Mouse (Mus musculus): ENCODE results near the gene Gaa. TPM values are rescaled to one million over a fixed set of nuclear protein-coding genes. Genes with fewer than 3 reads are reported as not detected.

The Gaa gene
- polyA plus RNA-seq, 1 experiment from 2014 or later, result 15.7 TPM

- Histone ChIP-seq H3K9me3 (replicated peaks; ENCODE audit: control insufficient read depth, low read length) (no peaks in the 10 kb centered on the region), H3K4me2 (ENCODE audit: low read depth, low read length) (peak within 1 kb of the TSS; percentile 95), H3K4me1 (ENCODE audit: control insufficient read depth, insufficient read depth, low read length) (peaks cover 4% of the 10 kb centered on the region), H3K9ac (replicated peaks; ENCODE audit: low read length) (peak within 1 kb of the TSS; percentile 69), H3K4me3 (ENCODE audit: low read depth, low read length) (peak within 1 kb of the TSS; percentile 82), H3K36me3 (replicated peaks; ENCODE audit: control insufficient read depth, insufficient read depth, low read depth, low read length) (no peaks in the 10 kb centered on the region), H3K27me3 (ENCODE audit: control insufficient read depth, insufficient read depth, low read length) (no peaks in the 10 kb centered on the region), H3K27ac (replicated peaks; ENCODE audit: low read depth, low read length) (peak within 1 kb of the TSS; percentile 56; the same call in 1 of the 2 replicates)
- ATAC-seq (replicated peaks; ENCODE audit: insufficient number of reproducible peaks, low FRiP score, low TSS enrichment, low read depth) (peak; percentile 84), DNase-seq (ENCODE audit: low spot score) (peak; percentile 92)
- WGBS, result under 1% methylated on average over 54 of the region's 66 CpGs
Measured at GRCm38 (mm10) chr11:119228091-119228781, 39.5 kb upstream of the Gaa start, which contains the start of the genes Tbc1d16 and Ccdc40. TSS of gene Tbc1d16 (minus strand) at chr11:119228499. TSS of gene Ccdc40 (plus strand) at chr11:119228572.

- Histone ChIP-seq H3K4me3 (ENCODE audit: low read depth, low read length) (peak overlapping the region; percentile 82), H3K27ac (replicated peaks; ENCODE audit: low read depth, low read length) (peak overlapping the region; percentile 56; the same call in 1 of the 2 replicates), H3K9me3 (replicated peaks; ENCODE audit: control insufficient read depth, low read length) (no peaks in the 10 kb centered on the region), H3K27me3 (ENCODE audit: control insufficient read depth, insufficient read depth, low read length) (no peaks in the 10 kb centered on the region), H3K4me1 (ENCODE audit: control insufficient read depth, insufficient read depth, low read length) (peaks cover 4% of the 10 kb centered on the region), H3K36me3 (replicated peaks; ENCODE audit: control insufficient read depth, insufficient read depth, low read depth, low read length) (no peaks in the 10 kb centered on the region), H3K9ac (replicated peaks; ENCODE audit: low read length) (peak overlapping the region; percentile 69), H3K4me2 (ENCODE audit: low read depth, low read length) (peak overlapping the region; percentile 95)
- WGBS, result under 1% methylated on average over 34 of the region's 34 CpGs
- ATAC-seq (replicated peaks; ENCODE audit: insufficient number of reproducible peaks, low FRiP score, low TSS enrichment, low read depth), result peak; percentile 82
- DNase-seq (ENCODE audit: low spot score), result peak; percentile 93
Measured at GRCm38 (mm10) chr11:119228846-119229626, 38.7 kb upstream of the Gaa start.

GRCm38 (mm10) chr11:119234770-119235169, 32.9 kb upstream of the Gaa start:
- 96% methylated on average over 10 of the region's 10 CpGs for WGBS
- Histone ChIP-seq H3K9ac (replicated peaks; ENCODE audit: low read length) (no peak overlapping the region), H3K36me3 (replicated peaks; ENCODE audit: control insufficient read depth, insufficient read depth, low read depth, low read length) (no peaks in the 10 kb centered on the region), H3K4me3 (ENCODE audit: low read depth, low read length) (no peak overlapping the region), H3K4me2 (ENCODE audit: low read depth, low read length) (no peak overlapping the region), H3K4me1 (ENCODE audit: control insufficient read depth, insufficient read depth, low read length) (no peaks in the 10 kb centered on the region), H3K27me3 (ENCODE audit: control insufficient read depth, insufficient read depth, low read length) (no peaks in the 10 kb centered on the region), H3K27ac (replicated peaks; ENCODE audit: low read depth, low read length) (no peak overlapping the region), H3K9me3 (replicated peaks; ENCODE audit: control insufficient read depth, low read length) (no peaks in the 10 kb centered on the region)
- DNase-seq (ENCODE audit: low spot score), result no peak
- ATAC-seq (replicated peaks; ENCODE audit: insufficient number of reproducible peaks, low FRiP score, low TSS enrichment, low read depth), result no peak

- no peaks in the 10 kb centered on the region for H3K27me3 ChIP-seq (ENCODE audit: control insufficient read depth, insufficient read depth, low read length)
- H3K9ac ChIP-seq (replicated peaks; ENCODE audit: low read length), result no peak overlapping the region
- ATAC-seq (replicated peaks; ENCODE audit: insufficient number of reproducible peaks, low FRiP score, low TSS enrichment, low read depth) (no peak), DNase-seq (ENCODE audit: low spot score) (peak; percentile 79)
- no peak overlapping the region for H3K4me2 ChIP-seq (ENCODE audit: low read depth, low read length)
- no peaks in the 10 kb centered on the region for H3K36me3 ChIP-seq (replicated peaks; ENCODE audit: control insufficient read depth, insufficient read depth, low read depth, low read length)
- no peak overlapping the region for H3K4me3 ChIP-seq (ENCODE audit: low read depth, low read length)
- H3K4me1 ChIP-seq (ENCODE audit: control insufficient read depth, insufficient read depth, low read length), result no peaks in the 10 kb centered on the region
- H3K9me3 ChIP-seq (replicated peaks; ENCODE audit: control insufficient read depth, low read length), result no peaks in the 10 kb centered on the region
- H3K27ac ChIP-seq (replicated peaks; ENCODE audit: low read depth, low read length), result no peak overlapping the region
- 79% methylated on average over 4 of the region's 4 CpGs for WGBS
Measured at GRCm38 (mm10) chr11:119235596-119235995, 32.1 kb upstream of the Gaa start.

DNA sequence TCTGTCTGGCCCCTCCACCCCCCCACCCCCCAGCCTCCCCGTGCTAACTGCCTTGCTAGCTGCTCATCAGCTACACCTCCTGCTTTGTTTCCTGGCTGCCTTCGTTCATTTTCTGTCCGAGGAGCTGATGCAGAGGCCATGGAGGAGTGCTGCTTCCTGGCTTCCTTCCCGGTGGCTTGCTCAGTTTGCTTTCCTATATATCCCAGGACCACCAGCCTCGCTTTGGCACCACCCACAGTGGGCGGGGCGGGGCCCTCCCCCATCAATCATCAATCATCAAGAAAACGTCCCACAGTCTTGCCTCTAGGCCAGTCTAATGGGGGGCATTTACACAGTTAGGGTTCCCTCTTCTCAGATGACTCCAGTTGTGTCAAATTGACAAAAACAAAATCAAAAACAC, 31.3 kb upstream of the Gaa start:
- H3K36me3 ChIP-seq (replicated peaks; ENCODE audit: control insufficient read depth, insufficient read depth, low read depth, low read length), result no peaks in the 10 kb centered on the region
- WGBS, result 48% methylated on average over 8 of the region's 8 CpGs
- H3K9me3 ChIP-seq (replicated peaks; ENCODE audit: control insufficient read depth, low read length), result no peaks in the 10 kb centered on the region
- H3K4me1 ChIP-seq (ENCODE audit: control insufficient read depth, insufficient read depth, low read length), result no peaks in the 10 kb centered on the region
- H3K27me3 ChIP-seq (ENCODE audit: control insufficient read depth, insufficient read depth, low read length), result no peaks in the 10 kb centered on the region
- no peak overlapping the region for H3K9ac ChIP-seq (replicated peaks; ENCODE audit: low read length)
- no peak overlapping the region for H3K4me3 ChIP-seq (ENCODE audit: low read depth, low read length)
- H3K27ac ChIP-seq (replicated peaks; ENCODE audit: low read depth, low read length), result no peak overlapping the region
- H3K4me2 ChIP-seq (ENCODE audit: low read depth, low read length), result no peak overlapping the region
- ATAC-seq (replicated peaks; ENCODE audit: insufficient number of reproducible peaks, low FRiP score, low TSS enrichment, low read depth), result no peak
- no peak for DNase-seq (ENCODE audit: low spot score)

GRCm38 (mm10) chr11:119237007-119237406, 30.7 kb upstream of the Gaa start:
- Histone ChIP-seq H3K4me1 (ENCODE audit: control insufficient read depth, insufficient read depth, low read length) (no peaks in the 10 kb centered on the region), H3K27me3 (ENCODE audit: control insufficient read depth, insufficient read depth, low read length) (no peaks in the 10 kb centered on the region), H3K36me3 (replicated peaks; ENCODE audit: control insufficient read depth, insufficient read depth, low read depth, low read length) (no peaks in the 10 kb centered on the region), H3K4me2 (ENCODE audit: low read depth, low read length) (no peak overlapping the region), H3K4me3 (ENCODE audit: low read depth, low read length) (no peak overlapping the region), H3K9ac (replicated peaks; ENCODE audit: low read length) (no peak overlapping the region), H3K27ac (replicated peaks; ENCODE audit: low read depth, low read length) (no peak overlapping the region), H3K9me3 (replicated peaks; ENCODE audit: control insufficient read depth, low read length) (no peaks in the 10 kb centered on the region)
- ATAC-seq (replicated peaks; ENCODE audit: insufficient number of reproducible peaks, low FRiP score, low TSS enrichment, low read depth) (no peak), DNase-seq (ENCODE audit: low spot score) (no peak)
- WGBS, result 49% methylated on average over 3 of the region's 3 CpGs

GRCm38 (mm10) chr11:119237568-119238304, 30.0 kb upstream of the Gaa start:
- no peaks in the 10 kb centered on the region for H3K9me3 ChIP-seq (replicated peaks; ENCODE audit: control insufficient read depth, low read length)
- H3K9ac ChIP-seq (replicated peaks; ENCODE audit: low read length), result peak overlapping the region; percentile 19; the same call in 1 of the 2 replicates
- H3K27ac ChIP-seq (replicated peaks; ENCODE audit: low read depth, low read length), result no peak overlapping the region
- no peaks in the 10 kb centered on the region for H3K27me3 ChIP-seq (ENCODE audit: control insufficient read depth, insufficient read depth, low read length)
- WGBS, result 35% methylated on average over 20 of the region's 20 CpGs
- H3K4me1 ChIP-seq (ENCODE audit: control insufficient read depth, insufficient read depth, low read length), result no peaks in the 10 kb centered on the region
- peak; percentile 50; the same call in 1 of the 2 replicates for ATAC-seq (replicated peaks; ENCODE audit: insufficient number of reproducible peaks, low FRiP score, low TSS enrichment, low read depth)
- 0 out of 2 replicates have a peak overlapping the region, but pooled peaks have one; percentile 7 for H3K4me3 ChIP-seq (ENCODE audit: low read depth, low read length)
- peak; percentile 35 for DNase-seq (ENCODE audit: low spot score)
- H3K4me2 ChIP-seq (ENCODE audit: low read depth, low read length), result peak overlapping the region; percentile 36
- H3K36me3 ChIP-seq (replicated peaks; ENCODE audit: control insufficient read depth, insufficient read depth, low read depth, low read length), result no peaks in the 10 kb centered on the region
